Mouse (Mus musculus) ovary, adult 18-20 months (tissue): ENCODE data around the gene Pi4kb.
"Not testable (repeated sequence)": the region's sequence is repeated elsewhere in the genome, so short reads cannot be mapped to it uniquely, and the experiment has no call there.

ENCODE experiments used
- DNase-seq: peaks from one replicate; pipeline ENCODE4 v3.0.0; 2022; ENCODE audit warnings: low spot score, mixed read lengths

Pi4kb gene

DNA sequence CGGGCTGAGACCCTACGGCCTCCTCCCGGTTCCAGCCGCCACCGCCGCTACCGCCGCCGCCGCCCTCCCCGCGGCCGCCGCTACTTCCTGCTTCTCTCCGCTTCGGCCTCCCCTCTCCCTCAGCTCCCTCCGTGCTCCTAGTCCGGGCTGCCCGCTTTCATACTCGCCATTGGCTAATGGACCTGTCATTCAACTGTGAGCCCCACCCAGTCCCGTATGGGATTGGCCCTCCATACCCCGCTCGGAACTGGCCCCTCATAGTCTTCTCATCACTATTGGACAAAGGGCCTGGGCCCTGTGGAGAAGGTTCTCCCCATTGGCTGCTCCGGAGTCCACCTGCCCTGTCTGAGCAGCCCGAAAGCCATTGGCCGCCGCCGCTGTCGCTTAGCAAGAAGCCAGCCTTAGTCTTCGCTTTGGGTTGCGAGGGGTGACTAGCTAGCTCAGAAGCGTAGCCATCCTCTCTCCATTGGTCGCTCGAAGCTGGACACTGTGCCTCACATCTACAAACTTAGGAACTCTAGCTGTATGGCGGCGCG is 40.9 kb downstream of the Pi4kb start, which contains the start of gene Zfp687:
Gene Zfp687, minus strand, starts transcription at position 112 of the 536 bp plus-strand sequence.
- peak; percentile 100 for DNase-seq

DNA sequence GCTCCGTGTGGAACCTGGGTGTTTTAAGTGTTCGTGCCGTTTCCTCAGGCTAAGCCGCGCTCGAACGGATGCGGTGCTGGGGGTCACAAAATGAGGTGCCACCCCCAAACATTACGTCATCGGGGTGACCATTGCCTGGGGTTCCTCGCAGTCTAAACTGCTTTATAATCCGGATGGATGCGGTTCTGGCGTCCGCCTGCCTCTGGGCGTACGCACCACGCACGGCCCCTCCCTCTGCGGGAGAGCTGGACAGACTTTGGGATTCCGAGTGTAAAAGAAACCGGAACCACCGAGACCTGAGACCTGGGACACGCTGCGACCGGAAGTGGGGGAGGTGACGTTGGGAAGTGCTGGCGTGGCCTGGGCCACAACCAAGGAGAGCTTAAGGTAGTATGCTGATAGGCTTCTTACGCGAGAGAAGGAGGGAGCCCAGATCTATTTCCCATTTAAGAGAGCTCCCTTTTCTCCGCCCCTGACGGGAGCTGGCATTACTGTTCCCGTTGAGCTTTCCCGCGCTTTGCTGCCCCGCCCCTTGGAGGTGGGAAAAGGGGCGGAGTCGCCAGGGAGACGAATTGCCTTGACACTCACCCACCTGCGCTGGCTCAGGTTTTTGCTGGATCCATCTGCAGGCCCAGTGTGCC is 41.5 kb downstream of the Pi4kb start:
- DNase-seq: peak; percentile 91

DNA sequence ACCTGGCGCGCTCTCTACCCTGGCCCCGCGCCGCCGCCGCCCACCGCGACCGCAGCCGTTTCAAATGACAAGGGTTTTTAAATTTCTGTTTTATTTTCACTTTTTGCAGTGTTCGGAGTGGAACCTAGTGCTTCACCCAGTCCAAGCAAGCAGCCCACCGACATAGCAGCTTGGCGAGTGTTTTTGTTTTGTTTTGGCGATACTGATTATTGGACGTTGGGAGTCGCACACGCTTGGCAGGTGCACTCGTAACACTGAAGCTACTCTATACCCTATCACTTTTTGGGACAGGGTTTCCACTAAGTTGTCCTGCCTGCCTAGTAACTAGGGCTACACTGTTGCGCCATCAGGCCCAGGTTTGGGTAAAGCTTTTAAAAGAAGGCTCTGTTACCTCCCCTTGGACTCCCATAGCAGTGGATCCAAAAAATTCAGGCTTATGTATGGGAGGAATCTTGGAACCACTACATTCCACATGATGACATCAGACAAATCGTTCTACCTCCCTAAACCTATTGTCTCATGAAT is 42.1 kb downstream of the Pi4kb start:
- no peak for DNase-seq

- DNase-seq: no peak
Observed at GRCm38 (mm10) chr3:95018741-95019140, 44.2 kb downstream of the Pi4kb start.

DNA sequence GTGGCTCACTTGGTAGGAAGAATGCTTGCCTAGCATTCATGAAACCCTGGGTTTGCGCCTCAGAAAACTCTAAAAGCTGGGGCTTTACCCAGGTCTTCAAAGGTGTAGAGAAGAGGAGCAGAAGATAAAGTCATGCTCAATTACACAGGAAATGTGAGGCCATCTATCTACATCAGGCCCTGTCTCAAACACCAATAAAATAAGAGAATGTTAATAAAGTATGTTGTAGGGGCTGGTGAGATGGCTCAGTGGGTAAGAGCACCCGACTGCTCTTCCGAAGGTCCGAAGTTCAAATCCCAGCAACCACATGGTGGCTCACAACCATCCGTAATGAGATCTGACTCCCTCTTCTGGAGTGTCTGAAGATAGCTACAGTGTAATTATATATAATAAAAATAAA is 46.4 kb downstream of the Pi4kb start:
- DNase-seq: not testable (repeated sequence)

- peak; percentile 35 for DNase-seq
Observed at GRCm38 (mm10) chr3:95024551-95024950, 50.0 kb downstream of the Pi4kb start.

GRCm38 (mm10) chr3:95025202-95025601 is 50.7 kb downstream of the Pi4kb start:
- DNase-seq: no peak

- no peak for DNase-seq
Observed at GRCm38 (mm10) chr3:95027057-95027645, 52.6 kb downstream of the Pi4kb start.

DNA sequence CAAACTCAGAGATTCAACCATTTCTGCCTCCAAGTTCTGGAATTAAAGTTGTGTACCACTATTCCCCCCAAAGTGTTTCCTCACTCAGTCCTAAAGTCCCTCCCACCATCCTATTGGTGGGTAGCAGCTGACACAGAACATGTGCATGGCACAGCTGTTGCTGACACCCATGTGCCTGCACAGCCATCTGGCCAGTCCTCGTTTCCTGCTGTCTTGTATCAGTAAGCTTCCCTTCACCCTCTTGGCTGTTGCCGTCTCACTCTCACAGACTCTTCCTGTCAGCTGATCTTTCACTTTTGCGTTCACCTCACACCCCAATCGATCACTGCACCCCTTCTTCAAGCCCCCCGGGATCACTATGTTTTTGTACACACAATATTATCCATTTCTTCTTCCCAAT is 53.2 kb downstream of the Pi4kb start:
- no peak for DNase-seq

GRCm38 (mm10) chr3:95028603-95029002 is 54.1 kb downstream of the Pi4kb start:
- DNase-seq: no peak

DNA sequence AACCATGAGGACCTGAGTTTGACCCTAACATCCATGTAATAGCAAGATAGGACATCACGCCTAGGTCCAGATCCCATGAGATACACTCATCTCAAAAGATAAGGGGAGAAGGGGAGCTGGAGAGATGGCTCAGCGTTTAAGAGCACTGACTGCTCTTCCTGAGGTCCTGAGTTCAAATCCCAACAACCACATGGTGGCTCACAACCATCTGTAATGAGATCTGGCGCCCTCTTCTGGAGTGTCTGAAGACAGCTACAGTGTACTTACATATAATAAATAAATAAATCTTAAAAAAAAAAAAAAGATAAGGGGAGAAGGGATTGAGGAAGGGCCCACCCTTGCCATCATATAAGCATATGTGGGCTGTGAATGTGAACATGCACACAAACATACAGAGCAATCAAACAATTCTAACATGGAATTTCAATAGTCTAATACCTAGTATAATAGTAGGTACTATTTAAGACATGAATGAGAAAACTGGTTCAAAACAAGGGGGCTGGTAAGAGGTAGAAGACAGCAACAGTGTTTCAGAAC is 54.8 kb downstream of the Pi4kb start:
- not testable (repeated sequence) for DNase-seq

DNA sequence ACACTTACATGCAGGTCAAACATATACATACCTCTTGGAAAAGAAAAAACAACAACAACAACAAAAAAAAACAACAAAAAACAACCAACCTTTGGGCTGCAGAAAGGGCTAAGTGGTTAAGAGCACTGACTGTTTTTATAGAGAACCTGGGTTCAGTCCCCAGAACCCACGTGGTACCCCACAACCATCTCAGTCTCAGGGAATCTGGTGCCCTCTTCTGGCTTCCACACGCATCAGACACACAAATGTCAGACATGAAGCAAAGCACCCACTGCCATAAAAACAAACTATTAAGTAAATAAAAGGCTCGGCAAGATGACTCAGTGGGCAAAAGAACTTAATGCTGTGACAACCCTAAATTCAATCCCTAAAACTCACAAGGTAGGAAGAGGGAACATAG is 55.4 kb downstream of the Pi4kb start:
- no peak for DNase-seq

- no peak for DNase-seq
Observed at GRCm38 (mm10) chr3:95041625-95042024, 67.1 kb downstream of the Pi4kb start.

- DNase-seq: peak; percentile 95
Observed at GRCm38 (mm10) chr3:95042166-95042837, 67.8 kb downstream of the Pi4kb start, which contains the start of gene Psmd4. TSS of gene Psmd4 (minus strand) at chr3:95042614.

DNA sequence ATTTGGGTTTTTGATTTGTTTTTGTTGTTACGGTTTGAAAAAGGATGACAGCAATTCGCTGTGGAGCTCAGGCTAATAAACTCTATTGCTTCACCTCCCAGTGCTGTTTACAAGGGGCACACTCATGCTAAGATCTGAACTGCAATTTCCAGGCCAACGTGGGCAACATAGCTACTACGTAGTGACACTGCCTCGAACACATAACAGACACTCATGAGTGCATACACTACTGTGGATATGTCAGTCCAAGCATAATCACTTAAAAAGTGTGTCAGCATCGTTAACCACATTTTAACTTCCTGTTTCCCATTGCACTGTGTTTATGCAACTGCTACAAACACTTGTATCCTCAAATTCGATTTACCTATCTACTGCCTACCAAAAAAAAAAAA is 68.3 kb downstream of the Pi4kb start:
- DNase-seq: no peak

- DNase-seq: no peak
Observed at GRCm38 (mm10) chr3:95043251-95043650, 68.7 kb downstream of the Pi4kb start.

- peak; percentile 76 for DNase-seq
Observed at GRCm38 (mm10) chr3:95046462-95047057, 72.0 kb downstream of the Pi4kb start.

GRCm38 (mm10) chr3:95047914-95048313 is 73.4 kb downstream of the Pi4kb start:
- no peak for DNase-seq

DNA sequence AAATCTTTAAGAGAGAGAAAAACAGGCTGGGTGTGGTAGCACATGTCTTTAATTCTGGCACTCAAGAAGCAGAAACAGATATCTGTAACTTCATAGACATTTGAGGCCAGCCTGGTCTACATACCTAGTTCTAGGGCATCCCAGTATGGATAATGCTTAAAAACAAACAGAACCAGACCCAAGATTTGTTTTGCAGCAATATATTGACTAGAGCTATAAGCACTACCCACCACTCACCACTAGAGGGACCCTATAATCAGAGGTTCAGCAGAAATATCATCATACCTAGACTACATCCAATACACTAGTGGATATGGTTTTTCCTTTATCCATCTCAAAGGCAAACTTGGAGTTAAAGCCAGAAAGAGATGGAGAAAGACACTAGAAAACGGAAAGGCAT is 78.4 kb downstream of the Pi4kb start:
- no peak for DNase-seq

GRCm38 (mm10) chr3:95053701-95054100 is 79.2 kb downstream of the Pi4kb start:
- DNase-seq: no peak

DNA sequence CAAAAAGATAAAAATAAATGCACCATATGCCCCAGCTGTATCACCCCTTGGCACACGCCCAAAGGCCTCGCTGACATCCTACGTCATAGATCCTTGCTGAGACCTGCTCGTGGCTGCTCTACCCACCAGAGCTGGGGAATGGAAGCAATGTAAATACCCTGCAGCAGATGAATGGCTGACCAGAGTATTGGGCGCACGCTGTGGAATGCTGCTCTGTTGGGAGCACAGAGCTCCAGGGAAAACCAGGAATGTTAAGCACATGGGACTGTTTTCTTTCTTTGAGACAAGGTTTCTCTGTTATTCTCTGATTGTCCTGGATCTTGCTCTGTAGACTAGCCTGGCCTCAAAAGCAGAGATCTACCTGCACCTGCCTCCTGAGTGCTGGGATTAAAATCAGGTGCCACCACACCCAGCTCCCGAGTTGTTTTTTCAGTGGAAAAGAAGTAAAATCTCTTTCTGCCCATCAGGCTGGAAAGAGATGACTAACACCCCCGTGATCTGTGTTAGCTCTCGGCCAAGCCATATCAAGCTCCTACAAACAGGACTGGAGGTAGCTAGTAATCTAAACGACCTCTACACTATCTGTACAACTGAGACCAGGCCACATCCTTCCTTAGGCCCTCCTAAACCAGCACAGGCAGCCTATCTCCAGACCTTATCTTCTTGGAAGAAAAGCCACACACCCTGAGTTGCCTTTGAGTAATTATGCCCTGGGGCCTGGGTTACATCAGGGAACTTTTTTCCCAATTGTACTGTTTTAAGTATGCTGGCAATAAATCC is 80.1 kb downstream of the Pi4kb start:
- DNase-seq: peak; percentile 29
